22 mouse cellular contexts compared by ENCODE assay signal in genomic region chr15:56023862-56024484, GRCm38 (mm10).
DNase-seq lines count a peak whose midpoint lies in the region; ATAC-seq and TF ChIP-seq lines count a peak whose summit lies in the region.
"Had no signal": no experiment of that assay in that cellular context is flagged by ENCODE, and none has a peak within 500 bp of the region (broad histone marks: within the 10 kb centered on the region; RNA-seq: fewer than 3 reads in every experiment).

No protein-coding gene starts in this region.

- H3K36me3 ChIP-seq in hindbrain, postnatal 0 days (ENCODE audit: insufficient read depth, low read length) = no peaks in the 10 kb centered on the region
- no peaks in the 10 kb centered on the region for H3K36me3 ChIP-seq in hindbrain, embryonic 12.5 days
- no peaks in the 10 kb centered on the region for H3K36me3 ChIP-seq in midbrain, embryonic 16.5 days (ENCODE audit: control insufficient read depth, insufficient read depth, low read length)
- no peaks in the 10 kb centered on the region for H3K36me3 ChIP-seq in midbrain, embryonic 10.5 days
- H3K36me3 ChIP-seq: embryonic facial prominence, embryonic 10.5 days; forebrain, embryonic 10.5 days; G1E; heart, embryonic 13.5 days; hindbrain, embryonic 13.5 days had no signal

- no peak overlapping the region for H3K4me3 ChIP-seq in hindbrain, postnatal 0 days (ENCODE audit: low read length)
- no peak overlapping the region for H3K4me3 ChIP-seq in hindbrain, embryonic 12.5 days
- H3K4me3 ChIP-seq in midbrain, embryonic 16.5 days (ENCODE audit: low read depth, low read length) = no peak overlapping the region
- H3K4me3 ChIP-seq in midbrain, embryonic 10.5 days = no peak overlapping the region
- H3K4me3 ChIP-seq in embryonic fibroblast, embryonic 13.5 days (ENCODE audit: insufficient read depth, low read length) = no peak overlapping the region
- no peak overlapping the region for H3K4me3 ChIP-seq in gastrocnemius, adult 2 months
- H3K4me3 ChIP-seq: embryonic facial prominence, embryonic 10.5 days; erythroblast, embryonic 14.5 days; forebrain, embryonic 10.5 days; heart, embryonic 13.5 days; hindbrain, embryonic 13.5 days had no signal

- intact Hi-C loops in gastrocnemius, adult 2 months (cut with DNase I) = no loop called here

- ATAC-seq in hindbrain, postnatal 0 days = peak; percentile 64
- ATAC-seq in hindbrain, embryonic 12.5 days (ENCODE audit: low FRiP score) = no peak
- peak; percentile 75; the same call in 1 of the 2 replicates for ATAC-seq in midbrain, embryonic 16.5 days
- ATAC-seq: activated CD4-positive, CD25-positive, alpha-beta regulatory T cell, adult 4 months; CD4-positive, CD25-positive, alpha-beta regulatory T cell, adult 4 months; forebrain, embryonic 14.5 days had no signal

- no peak overlapping the region for H3K27ac ChIP-seq in hindbrain, postnatal 0 days
- no peak overlapping the region for H3K27ac ChIP-seq in hindbrain, embryonic 12.5 days
- H3K27ac ChIP-seq in midbrain, embryonic 16.5 days (ENCODE audit: low read length) = peak overlapping the region; percentile 18; the same call in 1 of the 2 replicates
- H3K27ac ChIP-seq in midbrain, embryonic 10.5 days (replicated peaks) = no peak overlapping the region
- H3K27ac ChIP-seq in embryonic fibroblast, embryonic 13.5 days (ENCODE audit: insufficient read depth, low read length) = peak overlapping the region; percentile 47; the same call in 1 of the 2 replicates
- no peak overlapping the region for H3K27ac ChIP-seq in gastrocnemius, adult 2 months
- H3K27ac ChIP-seq: embryonic facial prominence, embryonic 10.5 days; forebrain, embryonic 10.5 days; heart, embryonic 13.5 days; hindbrain, embryonic 13.5 days had no signal

- peak; percentile 59 for DNase-seq in hindbrain, postnatal 0 days (ENCODE audit: low spot score)
- no peak for DNase-seq in midbrain, embryonic 10.5 days (ENCODE audit: low spot score)
- no peak for DNase-seq in ovary, postnatal 14 days (ENCODE audit: low spot score)
- DNase-seq in gastrocnemius, adult 2 months = no peak
- DNase-seq: adrenal gland, postnatal 14 days; cerebellum, adult 2 months; cerebellum, postnatal 10 days; gastrocnemius, postnatal 36 days; heart, adult 11 months; heart, postnatal 36 days had no signal

- no peak for TF ChIP-seq CTCF in hindbrain, postnatal 0 days (IDR thresholded peaks at IDR 0.05; ENCODE audit: low read depth)
- TF ChIP-seq CTCF in embryonic fibroblast, embryonic 13.5 days (IDR thresholded peaks at IDR 0.05; ENCODE audit: borderline replicate concordance, insufficient read depth, low read length) = no peak
- TF ChIP-seq CTCF in gastrocnemius, adult 2 months (IDR thresholded peaks at IDR 0.05) = no peak

- no peak overlapping the region for H3K9ac ChIP-seq in hindbrain, postnatal 0 days (replicated peaks; ENCODE audit: low read length)
- no peak overlapping the region for H3K9ac ChIP-seq in hindbrain, embryonic 12.5 days
- no peak overlapping the region for H3K9ac ChIP-seq in midbrain, embryonic 16.5 days (ENCODE audit: low read depth, low read length)
- H3K9ac ChIP-seq: heart, embryonic 13.5 days; hindbrain, embryonic 13.5 days had no signal

- H3K4me2 ChIP-seq in hindbrain, postnatal 0 days (ENCODE audit: low read depth, low read length) = no peak overlapping the region
- no peak overlapping the region for H3K4me2 ChIP-seq in hindbrain, embryonic 12.5 days (replicated peaks)
- H3K4me2 ChIP-seq in midbrain, embryonic 16.5 days (ENCODE audit: low read length) = no peak overlapping the region
- H3K4me2 ChIP-seq: heart, embryonic 13.5 days; hindbrain, embryonic 13.5 days had no signal

- TF ChIP-seq POLR2A in embryonic fibroblast, embryonic 13.5 days (IDR thresholded peaks at IDR 0.05; ENCODE audit: low read depth, low read length) = no peak

- WGBS in hindbrain, postnatal 0 days = 82% methylated on average over 5 of the region's 5 CpGs
- 86% methylated on average over 5 of the region's 5 CpGs for WGBS in hindbrain, embryonic 12.5 days
- 79% methylated on average over 5 of the region's 5 CpGs for WGBS in midbrain, embryonic 16.5 days
- 91% methylated on average over 5 of the region's 5 CpGs for WGBS in midbrain, embryonic 10.5 days

- no peaks in the 10 kb centered on the region for H3K4me1 ChIP-seq in hindbrain, postnatal 0 days (ENCODE audit: insufficient read depth, low read length)
- no peaks in the 10 kb centered on the region; the same call in 1 of the 2 replicates for H3K4me1 ChIP-seq in hindbrain, embryonic 12.5 days
- no peaks in the 10 kb centered on the region for H3K4me1 ChIP-seq in midbrain, embryonic 16.5 days (ENCODE audit: control insufficient read depth, insufficient read depth, low read length)
- H3K4me1 ChIP-seq in midbrain, embryonic 10.5 days = peaks cover 10% of the 10 kb centered on the region; the same call in 1 of the 2 replicates
- H3K4me1 ChIP-seq in embryonic fibroblast, embryonic 13.5 days (ENCODE audit: control insufficient read depth, insufficient read depth, low read length) = no peaks in the 10 kb centered on the region; the same call in 1 of the 2 replicates
- H3K4me1 ChIP-seq: heart, embryonic 13.5 days had no signal

- no peaks in the 10 kb centered on the region for H3K9me3 ChIP-seq in hindbrain, postnatal 0 days (ENCODE audit: low read length)
- H3K9me3 ChIP-seq in hindbrain, embryonic 12.5 days (replicated peaks) = no peaks in the 10 kb centered on the region
- H3K9me3 ChIP-seq in midbrain, embryonic 16.5 days (replicated peaks; ENCODE audit: control insufficient read depth, low read length, poor library complexity, severe bottlenecking) = no peaks in the 10 kb centered on the region
- H3K9me3 ChIP-seq in midbrain, embryonic 10.5 days (replicated peaks) = no peaks in the 10 kb centered on the region
- H3K9me3 ChIP-seq: embryonic facial prominence, embryonic 10.5 days; forebrain, embryonic 10.5 days; G1E; heart, embryonic 13.5 days; hindbrain, embryonic 13.5 days had no signal

- no peaks in the 10 kb centered on the region for H3K27me3 ChIP-seq in hindbrain, postnatal 0 days (ENCODE audit: insufficient read depth, low read length)
- H3K27me3 ChIP-seq in hindbrain, embryonic 12.5 days = peaks cover 10% of the 10 kb centered on the region
- no peaks in the 10 kb centered on the region for H3K27me3 ChIP-seq in midbrain, embryonic 16.5 days (ENCODE audit: control insufficient read depth, insufficient read depth, low read depth, low read length)
- H3K27me3 ChIP-seq in midbrain, embryonic 10.5 days (ENCODE audit: low read depth, poor library complexity, severe bottlenecking) = no peaks in the 10 kb centered on the region
- H3K27me3 ChIP-seq: heart, embryonic 13.5 days had no signal

Comparison
In these comparisons a context has a peak if more than half of its experiments do, and no peak if none do; other contexts are left out.
1. H3K27ac ChIP-seq: peak in midbrain, embryonic 16.5 days (single experiment) and embryonic fibroblast, embryonic 13.5 days (single experiment); none in hindbrain, postnatal 0 days (single experiment), hindbrain, embryonic 12.5 days (single experiment), midbrain, embryonic 10.5 days (single experiment) and gastrocnemius, adult 2 months (single experiment).